Mouse (Mus musculus): ENCODE results near the gene Pfas. TPM values are rescaled to one million over a fixed set of nuclear protein-coding genes. Genes with fewer than 3 reads are reported as not detected.
A peak's percentile ranks its signal among the peaks of the same experiment; 100 is the strongest.
"Not testable (repeated sequence)": the region's sequence is repeated elsewhere in the genome, so short reads cannot be mapped to it uniquely, and the experiment has no call there.

Pfas gene
- polyA plus RNA-seq, 1 experiment from 2014 or later, result 19.1 TPM

DNA sequence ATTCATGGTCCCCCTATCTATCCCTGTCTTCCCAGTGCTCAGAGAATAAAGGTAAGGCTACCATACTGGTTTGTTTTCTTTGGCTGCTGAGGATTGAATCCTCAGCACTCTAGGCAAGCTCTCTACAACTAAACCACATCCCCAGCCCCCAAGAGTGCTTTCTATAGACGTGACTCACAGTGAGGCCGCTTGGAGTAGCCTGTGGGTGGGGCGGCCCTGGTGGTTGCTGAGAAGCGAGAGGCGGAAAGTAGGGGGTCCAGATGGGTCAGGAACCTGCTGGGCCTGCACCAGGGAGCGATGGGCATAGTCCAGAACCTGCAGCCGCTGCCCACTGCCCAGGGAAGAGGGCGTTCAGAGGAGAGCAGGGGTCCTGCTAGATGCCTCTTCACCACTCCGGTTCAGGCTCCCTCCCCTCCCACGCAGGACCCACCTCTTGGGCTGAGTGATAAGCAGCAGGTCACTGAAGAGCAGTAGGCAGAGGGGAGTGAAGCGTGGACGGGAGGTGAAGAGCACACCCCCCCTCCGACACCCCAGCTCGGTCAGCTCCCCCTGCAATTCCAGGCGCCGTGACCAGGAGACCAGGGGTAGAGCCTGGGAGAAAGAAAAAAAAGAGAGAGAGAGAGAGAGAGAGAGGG lies 61.3 kb downstream of the Pfas start:
- H3K4me1 ChIP-seq (ENCODE audit: control insufficient read depth, insufficient read depth, low read length), result peaks cover 4% of the 10 kb centered on the region; the same call in 1 of the 2 replicates
- H3K9ac ChIP-seq (ENCODE audit: low read depth, low read length), result peak overlapping the region; percentile 48; the same call in 1 of the 2 replicates
- no peaks in the 10 kb centered on the region for H3K9me3 ChIP-seq (ENCODE audit: control insufficient read depth, low read length)
- no peak overlapping the region for H3K27ac ChIP-seq (replicated peaks; ENCODE audit: low read depth, low read length)
- H3K36me3 ChIP-seq (ENCODE audit: control insufficient read depth, insufficient read depth, low read length), result no peaks in the 10 kb centered on the region
- 22% methylated on average over 12 of the region's 16 CpGs for WGBS
- H3K4me2 ChIP-seq (ENCODE audit: low read depth, low read length), result peak overlapping the region; percentile 40
- ATAC-seq (ENCODE audit: low read depth) (peak; percentile 20; the same call in 1 of the 2 replicates), DNase-seq (ENCODE audit: low spot score) (peak; percentile 43)
- peak overlapping the region; percentile 6; the same call in 1 of the 2 replicates for H3K4me3 ChIP-seq (ENCODE audit: low read depth, low read length)
- H3K27me3 ChIP-seq (replicated peaks; ENCODE audit: control insufficient read depth, insufficient read depth, low read length), result no peaks in the 10 kb centered on the region; the same call in 1 of the 2 replicates

DNA sequence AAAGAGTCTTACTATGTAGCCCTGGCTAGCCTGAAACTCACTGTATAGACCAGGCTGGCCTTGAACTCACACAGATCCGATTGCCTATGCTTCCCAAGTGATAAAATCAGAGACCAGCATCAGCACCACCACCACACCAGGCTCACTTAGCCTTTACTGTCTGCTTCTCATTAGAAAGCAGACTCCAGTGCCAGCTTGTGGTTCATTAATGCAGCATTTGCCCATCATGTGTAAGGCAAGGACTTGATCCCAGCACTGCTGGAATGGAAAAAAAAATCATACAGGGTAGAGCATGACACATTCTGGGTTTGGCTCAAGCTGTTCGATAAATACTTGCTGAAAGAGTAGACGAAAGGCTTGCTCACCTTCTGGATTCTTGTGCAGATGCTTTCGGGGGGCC lies 62.3 kb downstream of the Pfas start:
- ATAC-seq (ENCODE audit: low read depth) (no peak), DNase-seq (ENCODE audit: low spot score) (no peak)
- Histone ChIP-seq H3K36me3 (ENCODE audit: control insufficient read depth, insufficient read depth, low read length) (no peaks in the 10 kb centered on the region), H3K27me3 (replicated peaks; ENCODE audit: control insufficient read depth, insufficient read depth, low read length) (no peaks in the 10 kb centered on the region; the same call in 1 of the 2 replicates), H3K9ac (ENCODE audit: low read depth, low read length) (no peak overlapping the region), H3K27ac (replicated peaks; ENCODE audit: low read depth, low read length) (no peak overlapping the region), H3K4me1 (ENCODE audit: control insufficient read depth, insufficient read depth, low read length) (peaks cover 4% of the 10 kb centered on the region; the same call in 1 of the 2 replicates), H3K4me2 (ENCODE audit: low read depth, low read length) (no peak overlapping the region), H3K4me3 (ENCODE audit: low read depth, low read length) (no peak overlapping the region), H3K9me3 (ENCODE audit: control insufficient read depth, low read length) (no peaks in the 10 kb centered on the region)
- WGBS, result 74% methylated on average over 4 of the region's 4 CpGs

DNA sequence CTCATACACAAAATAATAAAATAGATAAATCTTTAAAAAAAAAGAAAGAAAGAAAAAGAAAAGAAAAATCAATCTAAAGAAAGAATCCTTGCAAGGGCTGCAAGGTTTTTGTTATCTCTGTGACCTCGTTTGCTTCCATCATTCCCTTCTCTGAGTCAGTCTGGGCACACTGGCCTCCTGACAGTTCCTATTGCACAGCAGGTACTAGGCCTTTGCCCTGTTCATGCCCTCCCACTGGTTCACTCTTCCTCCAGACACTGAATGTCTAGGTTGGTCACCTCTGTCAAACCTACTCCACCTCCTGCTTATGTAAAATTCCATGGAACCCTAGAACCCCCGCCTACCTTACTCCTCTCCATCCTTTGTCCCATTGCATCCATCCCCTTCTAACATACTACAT lies 63.0 kb downstream of the Pfas start:
- 85% methylated on average over 2 of the region's 2 CpGs for WGBS
- H3K4me3 ChIP-seq (ENCODE audit: low read depth, low read length), result no peak overlapping the region
- H3K4me1 ChIP-seq (ENCODE audit: control insufficient read depth, insufficient read depth, low read length), result peaks cover 8% of the 10 kb centered on the region; the same call in 1 of the 2 replicates
- H3K4me2 ChIP-seq (ENCODE audit: low read depth, low read length), result no peak overlapping the region
- H3K9ac ChIP-seq (ENCODE audit: low read depth, low read length), result no peak overlapping the region
- no peak overlapping the region for H3K27ac ChIP-seq (replicated peaks; ENCODE audit: low read depth, low read length)
- no peaks in the 10 kb centered on the region; the same call in 1 of the 2 replicates for H3K27me3 ChIP-seq (replicated peaks; ENCODE audit: control insufficient read depth, insufficient read depth, low read length)
- H3K36me3 ChIP-seq (ENCODE audit: control insufficient read depth, insufficient read depth, low read length), result no peaks in the 10 kb centered on the region
- no peaks in the 10 kb centered on the region for H3K9me3 ChIP-seq (ENCODE audit: control insufficient read depth, low read length)
- DNase-seq (ENCODE audit: low spot score) (no peak), ATAC-seq (ENCODE audit: low read depth) (no peak)

DNA sequence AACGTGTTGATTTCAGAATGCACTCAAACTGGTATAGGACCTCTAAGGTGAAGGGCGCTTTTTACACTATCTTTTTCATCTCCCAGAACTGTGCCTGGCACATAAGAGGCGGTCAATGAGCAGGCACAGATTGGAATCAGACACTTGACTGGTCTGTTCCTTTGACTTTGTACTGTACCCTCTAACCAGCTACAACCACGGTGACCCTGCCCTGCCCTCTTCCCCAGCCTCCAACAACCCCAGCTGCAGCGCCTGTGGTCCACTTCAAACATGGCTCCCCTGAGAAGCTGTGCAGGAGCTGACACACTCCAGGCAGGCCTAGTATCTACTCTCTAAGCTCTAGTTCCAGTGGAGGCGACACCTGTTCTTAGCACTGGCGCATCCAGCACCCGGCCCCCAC lies 65.5 kb downstream of the Pfas start:
- ATAC-seq (ENCODE audit: low read depth), result no peak
- no peaks in the 10 kb centered on the region; the same call in 1 of the 2 replicates for H3K27me3 ChIP-seq (replicated peaks; ENCODE audit: control insufficient read depth, insufficient read depth, low read length)
- WGBS, result 84% methylated on average over 8 of the region's 8 CpGs

DNA sequence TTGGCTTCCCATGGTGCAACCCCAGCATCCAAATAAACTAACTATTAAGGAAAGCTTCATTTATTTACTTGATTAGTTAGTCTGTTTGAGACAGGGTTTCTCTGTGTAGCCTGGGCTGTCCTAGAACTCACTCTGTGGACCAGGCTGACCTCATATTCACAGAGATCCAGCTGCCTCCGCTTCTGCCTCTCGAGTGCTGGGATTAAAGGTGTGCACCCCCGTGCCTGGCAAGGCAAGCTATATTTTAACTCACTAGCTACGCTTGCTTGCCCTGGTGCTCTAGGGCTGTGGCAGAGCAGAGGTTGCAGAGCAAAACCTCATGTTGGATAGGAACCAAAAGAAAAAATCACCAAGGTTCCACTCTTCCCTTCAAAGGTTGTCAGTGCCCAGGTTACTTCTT lies 67.7 kb downstream of the Pfas start:
- 54% methylated on average over 4 of the region's 4 CpGs for WGBS

More for the DNA sequence above, 65.5 kb downstream of the Pfas start:
- Histone ChIP-seq H3K9ac (ENCODE audit: low read depth, low read length) (no peak overlapping the region), H3K4me3 (ENCODE audit: low read depth, low read length) (no peak overlapping the region), H3K36me3 (ENCODE audit: control insufficient read depth, insufficient read depth, low read length) (no peaks in the 10 kb centered on the region), H3K4me1 (ENCODE audit: control insufficient read depth, insufficient read depth, low read length) (peaks cover 9% of the 10 kb centered on the region; the same call in 1 of the 2 replicates), H3K4me2 (ENCODE audit: low read depth, low read length) (no peak overlapping the region), H3K27ac (replicated peaks; ENCODE audit: low read depth, low read length) (no peak overlapping the region), H3K9me3 (ENCODE audit: control insufficient read depth, low read length) (no peaks in the 10 kb centered on the region)
- no peak for DNase-seq (ENCODE audit: low spot score)

DNA sequence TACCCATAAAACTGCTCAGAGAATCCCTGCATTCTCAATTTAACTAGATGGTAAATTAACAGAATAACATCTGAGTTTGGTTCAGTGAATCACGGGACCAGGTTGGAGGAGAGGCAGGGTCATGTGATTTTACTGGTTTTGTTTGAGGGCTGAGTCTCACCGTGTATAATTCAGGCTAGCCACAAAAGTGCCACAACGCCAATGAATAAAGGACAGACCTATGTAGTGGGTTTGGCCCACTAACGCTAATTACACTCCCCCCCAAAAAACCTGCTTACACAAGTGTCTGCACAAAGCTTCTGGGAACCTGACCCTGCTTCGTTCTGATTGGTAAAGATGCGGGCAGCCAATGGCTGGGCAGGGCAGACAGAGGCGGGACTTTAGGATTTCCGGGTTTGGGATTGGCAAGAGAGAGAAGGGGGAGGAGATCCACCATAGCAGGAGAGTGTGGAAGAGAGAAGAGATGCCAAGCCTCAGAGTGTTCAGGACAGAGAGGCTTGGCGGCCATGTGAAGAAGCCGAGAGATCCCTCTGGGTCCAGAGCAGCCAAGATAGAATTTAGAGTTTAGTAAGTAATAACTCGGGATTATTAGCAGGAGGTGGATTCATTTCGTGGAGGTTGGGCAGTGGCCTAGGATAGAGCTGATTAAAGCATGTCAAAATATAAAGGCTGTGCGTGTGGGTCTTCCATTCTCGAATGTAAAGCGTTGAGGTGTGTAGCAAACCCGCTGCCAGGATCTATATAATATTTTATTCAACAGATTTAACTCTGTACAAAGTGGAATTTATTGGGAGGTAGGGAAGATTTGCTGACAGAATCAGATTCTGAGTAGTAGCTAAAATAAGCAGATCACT lies 68.6 kb downstream of the Pfas start:
- peak; percentile 97 for DNase-seq (ENCODE audit: low spot score)
- H3K4me2 ChIP-seq (ENCODE audit: low read depth, low read length), result peak overlapping the region; percentile 59
- H3K4me3 ChIP-seq (ENCODE audit: low read depth, low read length), result peak overlapping the region; percentile 45
- 2% methylated on average over 16 of the region's 16 CpGs for WGBS
- peak; percentile 99 for ATAC-seq (ENCODE audit: low read depth)
- H3K9ac ChIP-seq (ENCODE audit: low read depth, low read length), result peak overlapping the region; percentile 65
- H3K4me1 ChIP-seq (ENCODE audit: control insufficient read depth, insufficient read depth, low read length), result peaks cover 5% of the 10 kb centered on the region; the same call in 1 of the 2 replicates
- no peaks in the 10 kb centered on the region for H3K9me3 ChIP-seq (ENCODE audit: control insufficient read depth, low read length)
- H3K27me3 ChIP-seq (replicated peaks; ENCODE audit: control insufficient read depth, insufficient read depth, low read length), result no peaks in the 10 kb centered on the region
- no peaks in the 10 kb centered on the region for H3K36me3 ChIP-seq (ENCODE audit: control insufficient read depth, insufficient read depth, low read length)
- peak overlapping the region; percentile 61 for H3K27ac ChIP-seq (replicated peaks; ENCODE audit: low read depth, low read length)

More for the DNA sequence above, 67.7 kb downstream of the Pfas start:
- no peak for ATAC-seq (ENCODE audit: low read depth)
- Histone ChIP-seq H3K27me3 (replicated peaks; ENCODE audit: control insufficient read depth, insufficient read depth, low read length) (no peaks in the 10 kb centered on the region), H3K9me3 (ENCODE audit: control insufficient read depth, low read length) (no peaks in the 10 kb centered on the region), H3K4me1 (ENCODE audit: control insufficient read depth, insufficient read depth, low read length) (peaks cover 5% of the 10 kb centered on the region; the same call in 1 of the 2 replicates), H3K9ac (ENCODE audit: low read depth, low read length) (peak overlapping the region; percentile 65), H3K4me2 (ENCODE audit: low read depth, low read length) (peak overlapping the region; percentile 59), H3K27ac (replicated peaks; ENCODE audit: low read depth, low read length) (0 out of 2 replicates have a peak overlapping the region, but pooled peaks have one; percentile 61), H3K36me3 (ENCODE audit: control insufficient read depth, insufficient read depth, low read length) (no peaks in the 10 kb centered on the region), H3K4me3 (ENCODE audit: low read depth, low read length) (peak overlapping the region; percentile 45)
- DNase-seq (ENCODE audit: low spot score), result no peak

DNA sequence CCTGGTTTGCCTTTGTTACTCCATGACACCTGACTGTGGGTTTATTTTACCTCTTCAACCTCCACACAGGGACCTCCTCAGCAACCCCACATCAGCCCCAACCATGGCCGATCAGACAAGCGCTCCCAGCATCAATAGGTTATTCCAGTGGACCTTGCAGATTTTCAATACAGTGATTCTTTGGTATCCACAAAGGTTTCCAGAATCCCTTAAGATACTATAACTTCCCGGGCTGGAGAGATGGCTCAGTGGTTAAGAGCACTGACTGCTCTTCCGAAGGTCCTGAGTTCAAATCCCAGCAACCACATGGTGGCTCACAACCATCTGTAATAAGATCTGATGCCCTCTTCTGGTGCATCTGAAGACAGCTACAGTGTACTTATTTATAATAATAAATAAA lies 71.3 kb downstream of the Pfas start:
- H3K9me3 ChIP-seq (ENCODE audit: control insufficient read depth, low read length); H3K27ac ChIP-seq (replicated peaks; ENCODE audit: low read depth, low read length); H3K27me3 ChIP-seq (replicated peaks; ENCODE audit: control insufficient read depth, insufficient read depth, low read length); H3K4me1 ChIP-seq (ENCODE audit: control insufficient read depth, insufficient read depth, low read length); H3K9ac ChIP-seq (ENCODE audit: low read depth, low read length); H3K4me3 ChIP-seq (ENCODE audit: low read depth, low read length); H3K36me3 ChIP-seq (ENCODE audit: control insufficient read depth, insufficient read depth, low read length); DNase-seq (ENCODE audit: low spot score); ATAC-seq (ENCODE audit: low read depth); H3K4me2 ChIP-seq (ENCODE audit: low read depth, low read length): not testable (repeated sequence)
- WGBS, result 91% methylated on average over 4 of the region's 4 CpGs

All from embryonic facial prominence, embryonic 14.5 days (tissue).